Comparison of ENCODE assay signal across 8 mouse cellular contexts in genomic region chr17:47174748-47175215, GRCm38 (mm10).
DNase-seq lines count a peak whose midpoint lies in the region; ATAC-seq lines count a peak whose summit lies in the region.

No protein-coding gene starts in this region.

- H3K9me3 ChIP-seq in heart, embryonic 12.5 days (replicated peaks) = no peaks in the 10 kb centered on the region
- no peaks in the 10 kb centered on the region for H3K9me3 ChIP-seq in stomach, embryonic 16.5 days (replicated peaks; ENCODE audit: control insufficient read depth, low read length)
- H3K9me3 ChIP-seq in midbrain, embryonic 10.5 days (replicated peaks) = no peaks in the 10 kb centered on the region

- peak; percentile 86 for ATAC-seq in heart, embryonic 12.5 days (ENCODE audit: insufficient number of reproducible peaks, low FRiP score)
- peak; percentile 81; the same call in 1 of the 2 replicates for ATAC-seq in stomach, embryonic 16.5 days (ENCODE audit: insufficient read depth, low FRiP score)

- peak; percentile 20 to 48 for DNase-seq in cerebellum, postnatal 25 days
- no peak for DNase-seq in cerebellum, adult 9-11 months
- peak; percentile 50 to 72 for DNase-seq in adrenal gland, postnatal 4 days (ENCODE audit: low spot score in 2 of 2)
- peak; percentile 85 to 88 for DNase-seq in kidney, postnatal 36 days
- DNase-seq in lung, postnatal 10 days = peak; percentile 95
- no peak for DNase-seq in midbrain, embryonic 10.5 days (ENCODE audit: low spot score)

- 11% methylated on average over 12 of the region's 12 CpGs for WGBS in heart, embryonic 12.5 days
- 36% methylated on average over 12 of the region's 12 CpGs for WGBS in stomach, embryonic 16.5 days
- WGBS in midbrain, embryonic 10.5 days = 71% methylated on average over 12 of the region's 12 CpGs

- H3K4me2 ChIP-seq in heart, embryonic 12.5 days = peak overlapping the region; percentile 48
- peak overlapping the region; percentile 46 for H3K4me2 ChIP-seq in stomach, embryonic 16.5 days (ENCODE audit: low read depth, low read length)

- peaks cover 51% of the 10 kb centered on the region for H3K4me1 ChIP-seq in heart, embryonic 12.5 days (replicated peaks)
- H3K4me1 ChIP-seq in stomach, embryonic 16.5 days (ENCODE audit: control insufficient read depth, insufficient read depth, low read length) = peaks cover 49% of the 10 kb centered on the region
- peaks cover 12% of the 10 kb centered on the region; the same call in 1 of the 2 replicates for H3K4me1 ChIP-seq in midbrain, embryonic 10.5 days

- H3K9ac ChIP-seq in heart, embryonic 12.5 days = no peak overlapping the region
- peak overlapping the region; percentile 36; the same call in 1 of the 2 replicates for H3K9ac ChIP-seq in stomach, embryonic 16.5 days (ENCODE audit: low read length)

- no peaks in the 10 kb centered on the region for H3K27me3 ChIP-seq in heart, embryonic 12.5 days (replicated peaks)
- no peaks in the 10 kb centered on the region for H3K27me3 ChIP-seq in stomach, embryonic 16.5 days (ENCODE audit: control insufficient read depth, insufficient read depth, low read length)
- H3K27me3 ChIP-seq in midbrain, embryonic 10.5 days (ENCODE audit: low read depth, poor library complexity, severe bottlenecking) = no peaks in the 10 kb centered on the region

- peak overlapping the region; percentile 62 for H3K27ac ChIP-seq in heart, embryonic 12.5 days (ENCODE audit: poor library complexity, severe bottlenecking)
- peak overlapping the region; percentile 66 for H3K27ac ChIP-seq in stomach, embryonic 16.5 days (ENCODE audit: low read length)
- no peak overlapping the region for H3K27ac ChIP-seq in midbrain, embryonic 10.5 days (replicated peaks)

- H3K36me3 ChIP-seq in heart, embryonic 12.5 days = no peaks in the 10 kb centered on the region
- H3K36me3 ChIP-seq in stomach, embryonic 16.5 days (ENCODE audit: control insufficient read depth, insufficient read depth, low read length) = no peaks in the 10 kb centered on the region
- peaks cover 14% of the 10 kb centered on the region for H3K36me3 ChIP-seq in midbrain, embryonic 10.5 days

- peak overlapping the region; percentile 37 for H3K4me3 ChIP-seq in heart, embryonic 12.5 days
- peak overlapping the region; percentile 40 for H3K4me3 ChIP-seq in stomach, embryonic 16.5 days (replicated peaks; ENCODE audit: low read length)
- no peak overlapping the region for H3K4me3 ChIP-seq in midbrain, embryonic 10.5 days

Comparison
In these comparisons a context has a peak if more than half of its experiments do, and no peak if none do; other contexts are left out.
1. DNase-seq: peak in cerebellum, postnatal 25 days (2 of 2), adrenal gland, postnatal 4 days (2 of 2), kidney, postnatal 36 days (2 of 2) and lung, postnatal 10 days (single experiment); none in cerebellum, adult 9-11 months (single experiment) and midbrain, embryonic 10.5 days (single experiment).